19 mouse cellular contexts compared by ENCODE assay signal in genomic region chr9:32923925-32924324, GRCm38 (mm10).
"Had no signal": no experiment of that assay in that cellular context is flagged by ENCODE, and none has a peak within 500 bp of the region (broad histone marks: within the 10 kb centered on the region; RNA-seq: fewer than 3 reads in every experiment).

No protein-coding gene starts in this region.

- ATAC-seq: intestine, embryonic 16.5 days; liver, embryonic 12.5 days; midbrain, embryonic 13.5 days; midbrain, embryonic 16.5 days had no signal

- H3K9me3 ChIP-seq: limb, embryonic 10.5 days; limb, embryonic 13.5 days; liver, embryonic 12.5 days; liver, embryonic 15.5 days; lung, embryonic 15.5 days; megakaryocyte, embryonic 14.5 days; midbrain, embryonic 10.5 days; midbrain, embryonic 13.5 days had no signal

- H3K4me3 ChIP-seq: limb, embryonic 10.5 days; limb, embryonic 13.5 days; liver, embryonic 12.5 days; liver, embryonic 15.5 days; lung, embryonic 15.5 days; megakaryocyte, embryonic 14.5 days; midbrain, embryonic 10.5 days; midbrain, embryonic 13.5 days; myocyte had no signal

- DNase-seq: kidney, adult 18-20 months; kidney, adult 9 months; kidney, postnatal 14 days; kidney, postnatal 4 days; liver; lung, adult 18-20 months; lung, postnatal 10 days; lung, postnatal 36 days had no signal

- H3K4me1 ChIP-seq: limb, embryonic 10.5 days; limb, embryonic 13.5 days; liver, embryonic 12.5 days; liver, embryonic 15.5 days; lung, embryonic 15.5 days; megakaryocyte, embryonic 14.5 days; midbrain, embryonic 10.5 days; midbrain, embryonic 13.5 days had no signal

- H3K27me3 ChIP-seq: limb, embryonic 13.5 days; liver, embryonic 12.5 days; liver, embryonic 15.5 days; lung, embryonic 15.5 days; midbrain, embryonic 13.5 days had no signal

- H3K9ac ChIP-seq: limb, embryonic 13.5 days; liver, embryonic 12.5 days; liver, embryonic 15.5 days; lung, embryonic 15.5 days; midbrain, embryonic 13.5 days had no signal

- H3K36me3 ChIP-seq: limb, embryonic 10.5 days; limb, embryonic 13.5 days; liver, embryonic 12.5 days; liver, embryonic 15.5 days; lung, embryonic 15.5 days; midbrain, embryonic 10.5 days; midbrain, embryonic 13.5 days had no signal

- H3K27ac ChIP-seq: limb, embryonic 10.5 days; limb, embryonic 13.5 days; liver, embryonic 12.5 days; liver, embryonic 15.5 days; lung, embryonic 15.5 days; midbrain, embryonic 10.5 days; midbrain, embryonic 13.5 days had no signal

- H3K4me2 ChIP-seq: limb, embryonic 13.5 days; liver, embryonic 12.5 days; liver, embryonic 15.5 days; lung, embryonic 15.5 days; midbrain, embryonic 13.5 days had no signal
